Mouse (Mus musculus) granulocyte monocyte progenitor cell, adult 5-6 weeks (primary cell): ENCODE results near the gene Anxa2. TPM values are rescaled to one million over a fixed set of nuclear protein-coding genes. Genes with fewer than 3 reads are reported as not detected.

Experiments used
- ATAC-seq: replicated peaks from 2 replicates; pipeline ENCODE4 v1.8.0; 2016; ENCODE audit warnings: mild to moderate bottlenecking, moderate TSS enrichment, inconsistent platforms; ENCODE audit not compliant: poor library complexity, severe bottlenecking
- total RNA-seq, 2 experiments: library from RNA; stranded (forward) in 1 of 2; stranded (reverse) in 1 of 2; fragments of 200-712, 200-1000 nt in 1 of 2; fragments of >200 nt in 1 of 2; fragmentation: Nextera tagmentation in 1 of 2; gene quantifications; 2 replicates each; pipeline ENCODE4 v1.2.3; 2014 to 2017

Gene Anxa2
- total RNA-seq (2014; fragmentation: Nextera tagmentation) (119 and 132 TPM in 2 replicates), total RNA-seq (2017) (95.9 and 98.4 TPM in 2 replicates)

DNA sequence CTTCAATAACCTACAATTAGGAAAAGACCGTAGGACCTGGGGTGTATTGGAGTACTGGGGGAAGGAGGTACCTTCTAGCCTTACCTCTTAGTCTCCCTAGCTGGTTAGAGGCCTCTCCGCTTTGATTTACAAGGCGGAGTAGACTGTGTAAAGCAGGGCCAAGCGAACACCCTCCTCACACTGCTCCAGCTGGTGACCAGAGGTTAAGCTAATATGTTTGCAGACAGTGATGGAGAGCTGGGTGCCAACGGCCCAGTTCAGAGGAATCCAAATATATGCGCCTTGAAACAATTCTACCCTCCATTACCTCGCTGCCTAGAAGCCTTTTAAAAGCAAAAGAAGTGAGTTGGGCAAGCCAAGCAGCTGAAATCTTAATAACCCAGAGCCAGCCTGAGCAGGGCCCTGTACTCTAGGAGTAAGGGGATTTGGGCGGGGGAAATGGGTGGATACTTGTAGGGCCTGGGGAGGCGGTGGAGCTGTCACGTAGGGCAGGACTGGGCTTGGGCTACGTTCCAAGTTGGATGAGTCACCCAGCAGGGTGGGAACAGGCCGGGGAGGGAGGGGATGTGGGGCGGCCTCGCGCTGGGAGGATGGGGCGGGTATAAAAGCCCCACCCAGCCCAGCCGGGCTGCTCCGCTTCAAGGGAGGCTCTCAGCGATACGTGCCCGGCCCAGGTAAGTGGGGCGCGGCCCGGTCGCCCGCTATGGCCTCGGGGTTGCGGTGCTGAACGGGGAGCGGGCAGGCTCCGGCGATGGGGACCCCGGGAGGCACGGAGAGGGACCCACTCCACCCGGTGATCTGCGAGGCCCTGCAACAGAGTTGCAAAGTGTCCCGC lies at the start of gene Anxa2:
Gene Anxa2 (plus strand): TSS at position 555 of the 835 bp plus-strand sequence.
- peak; percentile 76 for ATAC-seq

DNA sequence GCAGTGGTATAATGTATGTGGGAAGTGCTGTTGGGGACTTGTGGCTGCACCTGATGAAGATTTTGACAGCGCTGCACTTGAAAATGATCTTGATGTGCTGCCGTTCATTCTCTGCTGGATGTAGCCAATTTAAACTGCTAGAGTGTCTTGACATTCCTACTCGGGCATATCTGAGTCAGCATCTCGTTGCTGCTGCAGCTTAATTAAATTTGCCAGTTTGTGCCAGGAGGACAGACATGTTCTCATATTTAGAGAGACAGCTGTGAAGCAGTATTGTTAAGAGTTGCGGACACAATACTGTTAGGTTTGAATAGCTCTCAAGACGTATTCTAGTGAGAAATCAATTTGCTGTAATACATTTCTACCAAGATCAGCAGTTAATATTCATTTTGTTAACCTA lies 48.7 kb upstream of the Anxa2 start:
- ATAC-seq = no peak

- ATAC-seq = no peak
Observed at GRCm38 (mm10) chr9:69419476-69419875, 33.9 kb upstream of the Anxa2 start.

DNA sequence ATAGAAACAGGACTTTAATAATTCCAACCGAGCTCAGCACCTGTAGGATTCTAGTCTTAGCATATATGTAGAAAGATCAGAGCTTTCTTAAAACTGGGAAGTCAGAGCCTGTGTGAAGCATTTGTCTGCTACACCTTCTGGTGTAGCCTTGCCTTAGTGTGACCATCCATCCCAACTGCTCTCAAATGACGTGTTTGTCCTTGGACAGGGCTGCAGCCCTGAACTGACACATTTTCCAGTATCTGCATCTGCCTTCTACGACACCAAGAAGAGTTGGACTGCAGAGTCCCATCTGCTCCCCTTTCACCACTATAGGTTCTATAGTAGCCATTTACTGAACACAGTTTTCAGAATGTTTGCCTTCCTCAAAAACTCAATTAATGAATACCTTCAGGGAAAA lies 22.9 kb upstream of the Anxa2 start:
- ATAC-seq = no peak

- ATAC-seq = no peak
Observed at GRCm38 (mm10) chr9:69431863-69432555, 21.4 kb upstream of the Anxa2 start.

- no peak for ATAC-seq
Observed at GRCm38 (mm10) chr9:69435194-69435593, 18.2 kb upstream of the Anxa2 start.

DNA sequence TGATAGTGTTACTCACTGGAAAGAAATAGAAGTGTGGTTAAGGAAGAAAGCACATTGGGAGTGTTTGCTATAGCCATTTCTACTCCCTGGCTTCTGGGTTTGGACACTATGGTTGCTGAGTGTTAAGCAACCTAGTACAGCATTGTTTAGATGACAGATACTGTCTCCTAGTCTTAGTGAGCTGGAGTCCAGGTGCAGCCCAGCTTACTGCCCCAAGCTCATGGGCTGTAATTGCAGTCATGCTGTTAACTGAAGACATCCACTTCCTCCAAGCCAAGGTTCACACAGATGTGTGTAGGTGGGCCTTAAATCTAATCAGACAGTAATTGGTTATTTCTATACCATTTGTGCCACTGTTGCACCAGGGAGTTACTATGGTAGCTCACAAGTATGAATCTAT lies 17.8 kb upstream of the Anxa2 start:
- ATAC-seq = no peak

GRCm38 (mm10) chr9:69439805-69440357 lies 13.5 kb upstream of the Anxa2 start:
- ATAC-seq = peak; percentile 86

- ATAC-seq = peak; percentile 71
Observed at GRCm38 (mm10) chr9:69442471-69443038, 10.9 kb upstream of the Anxa2 start.

DNA sequence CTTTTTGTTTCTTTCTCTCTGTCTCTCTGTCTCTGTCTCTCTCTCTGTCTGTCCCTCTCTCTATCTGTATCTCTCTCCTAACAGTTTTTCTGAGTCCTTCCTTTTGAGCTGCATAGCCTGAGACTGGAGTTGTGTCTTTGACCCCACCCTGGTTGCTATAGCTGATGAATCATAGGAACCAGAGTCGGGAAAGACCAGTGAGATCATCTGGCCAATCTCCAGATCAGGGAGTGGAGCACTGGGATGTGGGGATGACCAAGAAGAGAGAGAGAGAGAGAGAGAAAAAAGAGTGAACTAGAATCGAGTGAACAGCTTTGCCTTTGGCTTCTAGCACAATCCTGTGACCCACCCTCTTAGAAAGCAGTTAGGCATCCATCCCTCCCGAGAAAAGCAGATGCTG lies 10.2 kb upstream of the Anxa2 start:
- no peak for ATAC-seq

DNA sequence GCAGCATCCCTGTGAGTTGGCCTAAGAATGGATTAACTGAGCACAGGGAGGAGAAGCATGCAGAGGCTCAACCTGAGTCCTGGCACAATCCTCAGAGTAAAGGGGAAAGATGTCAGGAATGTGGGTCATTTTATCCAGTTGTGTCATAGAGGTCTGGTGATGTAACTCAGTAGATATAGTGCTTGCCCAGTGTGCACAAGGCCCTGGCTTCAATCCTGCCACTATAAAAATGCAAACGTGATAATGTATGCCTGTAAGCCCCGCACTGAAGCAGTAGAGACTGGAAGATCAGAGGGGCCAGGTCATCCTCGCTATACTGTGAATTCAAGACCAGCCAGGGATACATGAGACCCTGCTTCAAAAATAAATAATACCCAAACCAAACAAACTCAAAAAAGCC lies 4.6 kb upstream of the Anxa2 start:
- no peak for ATAC-seq

DNA sequence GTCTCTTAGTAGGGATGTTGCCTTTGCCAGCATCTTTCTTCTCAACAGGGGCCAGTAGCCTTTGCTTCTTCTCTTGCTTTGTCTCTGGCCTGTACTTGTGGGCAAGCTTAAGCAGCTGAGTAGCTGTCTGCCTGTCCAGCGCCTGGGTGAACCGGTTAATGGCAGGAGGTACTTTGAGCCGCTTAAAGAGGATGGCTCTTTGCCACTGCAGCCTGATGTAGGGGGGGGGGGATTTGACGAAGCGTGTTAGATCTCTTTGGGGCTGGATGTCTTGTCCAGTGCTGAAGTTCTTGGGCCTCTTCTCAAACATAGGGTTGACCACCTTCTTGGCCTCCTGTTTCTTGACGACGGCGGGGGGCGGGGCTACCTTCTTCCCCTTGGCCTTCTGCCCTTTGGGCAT lies 2.8 kb upstream of the Anxa2 start:
- no peak for ATAC-seq

- no peak for ATAC-seq
Observed at GRCm38 (mm10) chr9:69451886-69452810, 1.3 kb upstream of the Anxa2 start.

- ATAC-seq = peak; percentile 67
Observed at GRCm38 (mm10) chr9:69453901-69454666, 664 bp downstream of the Anxa2 start.

- no peak for ATAC-seq
Observed at GRCm38 (mm10) chr9:69454691-69455090, 1.3 kb downstream of the Anxa2 start.

GRCm38 (mm10) chr9:69455391-69455790 lies 2.0 kb downstream of the Anxa2 start:
- ATAC-seq = 0 out of 2 replicates have a peak, but pooled peaks have one; percentile 10

GRCm38 (mm10) chr9:69456406-69457075 lies 3.1 kb downstream of the Anxa2 start:
- no peak for ATAC-seq

DNA sequence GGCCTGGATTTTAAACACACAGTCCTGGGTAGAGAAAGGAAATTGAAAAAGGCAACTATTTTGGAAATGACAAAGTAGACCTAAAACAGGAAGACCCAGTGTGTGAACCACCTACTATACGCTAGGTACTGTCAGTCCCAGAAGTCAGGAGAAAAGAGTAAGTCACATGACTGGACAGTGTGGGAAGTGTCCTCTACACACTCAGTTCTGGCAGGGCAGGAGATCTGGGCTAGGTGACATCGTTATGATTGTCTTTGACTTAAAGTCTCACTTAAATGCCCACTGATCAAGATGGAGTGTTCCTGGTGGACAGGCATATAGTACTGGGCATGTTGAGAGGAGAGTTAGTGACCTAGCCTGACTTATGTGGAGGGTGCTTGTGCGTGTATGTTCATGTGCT lies 3.7 kb downstream of the Anxa2 start:
- no peak for ATAC-seq
